Mouse (Mus musculus) intestine, postnatal 0 days (tissue): ENCODE results near the gene Slc7a11. TPM values are rescaled to one million over a fixed set of nuclear protein-coding genes. Genes with fewer than 3 reads are reported as not detected.

Experiments
- ATAC-seq: fragments of 200-750 bp; cut with Nextera tagmentation; 2 replicates; pipeline ENCODE4 v1.8.0; 2017; ENCODE audit warnings: mild to moderate bottlenecking, moderate TSS enrichment, moderate library complexity
- H3K27ac ChIP-seq: fragments of 300-500 bp; sonication (generic); 2 replicates; pipeline ENCODE4 v1.5.1; 2014; ENCODE audit warnings: mild to moderate bottlenecking, low read depth, low read length, moderate library complexity
- H3K27me3 ChIP-seq: fragments of 300-500 bp; sonication (generic); replicated peaks from 2 replicates; pipeline ENCODE4 v1.6.1; 2014; ENCODE audit warnings: low read length, mixed read lengths; ENCODE audit not compliant: control insufficient read depth, insufficient read depth
- H3K36me3 ChIP-seq: fragments of 300-500 bp; sonication (generic); 2 replicates; pipeline ENCODE4 v1.6.1; 2014; ENCODE audit warnings: mild to moderate bottlenecking, moderate library complexity; ENCODE audit not compliant: control insufficient read depth, insufficient read depth
- H3K4me1 ChIP-seq: fragments of 300-500 bp; sonication (generic); replicated peaks from 2 replicates; pipeline ENCODE4 v1.6.1; 2014; ENCODE audit warnings: antibody characterized with exemption, low read length, mixed read lengths; ENCODE audit not compliant: control insufficient read depth, insufficient read depth
- H3K4me2 ChIP-seq: fragments of 300-500 bp; sonication (generic); replicated peaks from 2 replicates; pipeline ENCODE4 v1.6.1; 2014; ENCODE audit warnings: low read depth, mild to moderate bottlenecking, moderate library complexity
- H3K4me3 ChIP-seq: fragments of 300-500 bp; sonication (generic); 2 replicates; pipeline ENCODE4 v1.5.1; 2014; ENCODE audit warnings: low read depth, low read length
- H3K9ac ChIP-seq: fragments of 300-500 bp; sonication (generic); 2 replicates; pipeline ENCODE4 v1.6.1; 2014; ENCODE audit warnings: mild to moderate bottlenecking, low read depth, low read length
- H3K9me3 ChIP-seq: fragments of 300-500 bp; sonication (generic); 2 replicates; pipeline ENCODE4 v1.6.1; 2016; ENCODE audit warnings: mixed run types; ENCODE audit not compliant: control insufficient read depth
- CTCF ChIP-seq: sonication (generic); IDR thresholded peaks from 2 replicates; pipeline ENCODE4 v1.5.1; 2016; ENCODE audit warnings: low read depth, mild to moderate bottlenecking, control low read depth, antibody characterized with exemption, moderate library complexity
- WGBS: fragments of 180-500 bp; shearing (Covaris S2); extraction: QIAGEN DNeasy Blood & Tissue Kit; methylation state at CpG from one replicate; pipeline ENCODE4 v1.1.7; 2014; 5-methylcytosine and 5-hydroxymethylcytosine counted together
- polyA plus RNA-seq: library from polyadenylated mRNA; unstranded; fragments of >200 nt; fragmentation: Nextera tagmentation; extraction: Ambion mirVana; gene quantifications from 2 replicates; pipeline ENCODE4 v1.2.1, GENCODE M21; 2015

Slc7a11 gene
- polyA plus RNA-seq, 1 experiment from 2014 or later = 0.13 TPM

DNA sequence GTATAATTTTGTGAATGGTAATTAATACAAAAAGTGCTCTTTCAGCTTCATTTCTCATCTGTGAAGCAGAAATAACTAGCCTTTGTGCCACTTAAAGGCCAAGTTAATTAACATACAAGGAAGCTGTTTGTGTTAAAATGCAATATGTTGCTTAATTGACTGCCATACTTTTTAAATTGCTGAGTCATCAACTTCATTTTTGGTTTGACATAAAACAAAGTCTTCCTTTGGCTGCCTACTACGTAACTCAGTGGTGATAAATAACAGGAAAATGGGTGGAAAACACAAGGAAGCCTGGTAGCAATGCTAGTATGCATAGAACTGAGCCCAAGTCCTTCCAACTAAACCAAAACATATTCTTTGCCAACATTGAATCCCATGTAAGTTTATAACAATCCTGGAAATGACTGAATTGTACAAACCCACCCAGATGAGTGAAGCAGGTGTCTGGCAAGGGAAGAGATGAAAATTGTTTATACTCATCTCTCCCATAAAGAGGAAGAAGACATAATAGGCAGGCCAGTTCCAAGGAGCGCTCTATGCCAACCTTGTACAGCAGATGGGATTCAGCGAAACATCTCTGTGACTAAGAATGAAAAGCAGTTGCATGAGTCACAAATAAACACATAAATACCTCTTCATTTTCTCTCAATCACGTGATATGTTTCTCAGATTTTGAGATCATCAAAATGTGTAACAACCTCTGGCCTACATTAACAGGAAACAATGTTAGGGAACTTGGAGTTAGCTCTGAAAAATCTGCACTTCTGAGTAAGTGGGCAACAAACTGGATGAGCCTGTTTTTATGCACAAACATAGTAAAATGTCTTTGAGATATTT, 459.8 kb downstream of the Slc7a11 start:
- no peaks in the 10 kb centered on the region for H3K4me1 ChIP-seq
- no peaks in the 10 kb centered on the region for H3K36me3 ChIP-seq
- no peak overlapping the region for H3K27ac ChIP-seq
- no peaks in the 10 kb centered on the region for H3K9me3 ChIP-seq
- H3K27me3 ChIP-seq = no peaks in the 10 kb centered on the region
- ATAC-seq = no peak
- no peak overlapping the region for H3K4me2 ChIP-seq
- 81% methylated on average over 4 of the region's 4 CpGs for WGBS
- H3K9ac ChIP-seq = no peak overlapping the region
- no peak overlapping the region for H3K4me3 ChIP-seq
- no peak for TF ChIP-seq CTCF

DNA sequence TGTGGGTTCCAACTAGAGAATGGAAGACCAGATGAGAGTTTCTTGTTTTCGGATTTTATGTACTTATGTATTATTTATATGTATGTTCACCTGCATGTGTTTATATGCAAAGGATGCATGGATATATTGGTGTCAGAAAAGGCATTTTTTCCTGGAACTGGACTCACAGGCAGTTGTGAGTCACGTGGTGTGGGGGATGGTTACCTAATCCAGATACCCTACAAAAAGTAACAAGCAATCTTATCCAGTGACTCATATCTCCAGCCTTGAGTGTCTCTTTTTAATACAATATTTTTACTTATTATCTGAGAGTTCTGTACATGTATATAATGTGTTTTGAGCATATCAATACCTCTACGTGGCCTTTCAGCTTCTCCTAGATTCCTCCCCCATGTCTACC, 469.4 kb downstream of the Slc7a11 start:
- H3K27me3 ChIP-seq = no peaks in the 10 kb centered on the region
- no peak for TF ChIP-seq CTCF
- no peak overlapping the region for H3K27ac ChIP-seq
- H3K4me1 ChIP-seq = no peaks in the 10 kb centered on the region
- no peak overlapping the region for H3K9ac ChIP-seq
- H3K4me2 ChIP-seq = no peak overlapping the region
- WGBS = 82% methylated on average over 3 of the region's 3 CpGs
- H3K9me3 ChIP-seq = no peaks in the 10 kb centered on the region
- no peak for ATAC-seq
- H3K36me3 ChIP-seq = no peaks in the 10 kb centered on the region
- no peak overlapping the region for H3K4me3 ChIP-seq

DNA sequence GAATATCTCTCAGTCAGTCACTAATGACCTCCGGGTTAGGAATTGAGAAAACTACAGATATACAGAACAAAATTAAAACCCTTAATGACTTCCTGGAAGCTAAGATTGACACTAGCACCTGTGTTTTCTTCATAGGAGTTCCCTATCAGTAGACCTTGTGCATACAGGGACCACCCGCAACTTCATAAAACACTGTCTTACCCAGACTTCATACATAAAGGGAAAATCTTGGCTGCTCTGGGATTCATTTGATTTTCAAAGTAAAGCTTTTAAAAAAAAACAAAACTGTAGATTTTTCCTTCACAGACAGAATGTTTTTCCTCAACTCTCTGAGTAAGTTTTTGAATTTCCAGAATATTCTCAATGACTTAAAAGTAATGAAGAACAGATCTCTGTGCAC, 477.8 kb downstream of the Slc7a11 start:
- Histone ChIP-seq H3K4me2 (no peak overlapping the region), H3K36me3 (no peaks in the 10 kb centered on the region), H3K9me3 (no peaks in the 10 kb centered on the region), H3K27me3 (no peaks in the 10 kb centered on the region), H3K4me3 (no peak overlapping the region), H3K9ac (no peak overlapping the region), H3K4me1 (no peaks in the 10 kb centered on the region), H3K27ac (no peak overlapping the region)
- no peak for TF ChIP-seq CTCF
- WGBS = 75% methylated on average over 2 of the region's 2 CpGs
- ATAC-seq = no peak

DNA sequence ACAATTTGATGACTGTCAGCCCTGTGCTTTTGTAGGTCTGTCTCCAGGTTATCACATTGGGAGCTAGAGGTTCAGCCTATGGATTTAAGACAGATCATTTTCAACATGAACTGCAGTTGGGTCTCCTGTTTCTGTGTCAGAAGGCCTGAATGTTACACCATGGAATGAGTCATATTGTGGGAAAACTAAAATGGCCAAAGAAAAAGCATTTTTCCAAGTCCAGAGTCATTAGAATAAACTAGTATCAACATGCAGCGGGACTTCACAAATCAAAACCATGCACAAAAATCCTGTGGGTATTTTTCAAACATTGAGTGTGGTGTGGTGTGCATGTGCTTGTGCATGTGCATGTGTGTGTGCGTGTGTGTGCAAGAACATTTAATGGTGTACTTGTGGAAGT, 482.8 kb downstream of the Slc7a11 start:
- H3K4me1 ChIP-seq = no peaks in the 10 kb centered on the region
- H3K36me3 ChIP-seq = no peaks in the 10 kb centered on the region
- H3K4me2 ChIP-seq = no peak overlapping the region
- TF ChIP-seq CTCF = no peak
- no peak overlapping the region for H3K27ac ChIP-seq
- H3K4me3 ChIP-seq = no peak overlapping the region
- ATAC-seq = no peak
- H3K9ac ChIP-seq = no peak overlapping the region
- WGBS = 92% methylated on average over 2 of the region's 2 CpGs
- no peaks in the 10 kb centered on the region for H3K9me3 ChIP-seq
- H3K27me3 ChIP-seq = no peaks in the 10 kb centered on the region

DNA sequence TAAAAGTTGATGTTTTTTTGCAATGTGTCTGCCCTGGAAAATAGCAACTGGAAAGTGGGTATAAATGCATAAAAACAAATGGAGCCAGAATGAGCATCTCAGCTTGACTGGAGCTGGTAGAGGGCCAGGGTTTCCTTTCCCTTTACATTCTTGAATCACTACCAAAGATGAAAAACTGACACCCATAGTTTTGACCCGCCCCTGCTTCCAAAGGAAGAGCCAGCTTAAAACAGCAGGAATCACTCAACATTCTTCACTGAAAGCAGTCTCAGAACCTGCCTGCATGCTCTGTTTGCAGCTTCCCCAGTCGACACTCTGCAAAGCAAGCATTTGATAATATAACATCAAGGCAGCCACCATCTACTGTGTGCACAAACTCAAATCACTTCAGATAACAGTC, 496.6 kb downstream of the Slc7a11 start:
- ATAC-seq = no peak
- Histone ChIP-seq H3K4me2 (no peak overlapping the region), H3K36me3 (no peaks in the 10 kb centered on the region), H3K9me3 (no peaks in the 10 kb centered on the region), H3K27ac (no peak overlapping the region), H3K9ac (no peak overlapping the region), H3K4me3 (no peak overlapping the region), H3K4me1 (no peaks in the 10 kb centered on the region), H3K27me3 (no peaks in the 10 kb centered on the region)
- no peak for TF ChIP-seq CTCF
- 18% methylated on average over 2 of the region's 2 CpGs for WGBS

DNA sequence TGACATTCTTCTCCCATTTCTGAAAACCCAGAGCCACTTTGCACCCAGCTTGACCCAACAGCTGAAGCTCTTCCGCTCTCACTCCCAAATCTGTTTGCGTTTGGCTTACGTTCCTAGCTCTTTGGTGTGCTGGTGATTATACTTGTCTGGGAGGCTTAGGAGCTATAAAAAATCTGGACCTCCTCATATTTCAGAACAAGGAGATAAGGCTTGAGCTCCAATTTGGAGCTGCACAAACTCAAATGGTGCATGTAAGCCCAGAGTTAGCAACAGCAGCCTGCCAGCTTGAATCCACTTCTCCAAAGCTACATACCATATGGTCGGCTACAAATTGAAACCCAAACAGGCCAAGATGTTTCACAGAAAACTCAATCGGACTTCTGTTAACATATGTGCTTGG, 498.6 kb downstream of the Slc7a11 start:
- Histone ChIP-seq H3K27ac (no peak overlapping the region), H3K4me1 (no peaks in the 10 kb centered on the region), H3K9me3 (no peaks in the 10 kb centered on the region), H3K9ac (no peak overlapping the region), H3K27me3 (no peaks in the 10 kb centered on the region), H3K36me3 (no peaks in the 10 kb centered on the region), H3K4me3 (no peak overlapping the region), H3K4me2 (no peak overlapping the region)
- 47% methylated on average over 5 of the region's 5 CpGs for WGBS
- no peak for ATAC-seq
- no peak for TF ChIP-seq CTCF

DNA sequence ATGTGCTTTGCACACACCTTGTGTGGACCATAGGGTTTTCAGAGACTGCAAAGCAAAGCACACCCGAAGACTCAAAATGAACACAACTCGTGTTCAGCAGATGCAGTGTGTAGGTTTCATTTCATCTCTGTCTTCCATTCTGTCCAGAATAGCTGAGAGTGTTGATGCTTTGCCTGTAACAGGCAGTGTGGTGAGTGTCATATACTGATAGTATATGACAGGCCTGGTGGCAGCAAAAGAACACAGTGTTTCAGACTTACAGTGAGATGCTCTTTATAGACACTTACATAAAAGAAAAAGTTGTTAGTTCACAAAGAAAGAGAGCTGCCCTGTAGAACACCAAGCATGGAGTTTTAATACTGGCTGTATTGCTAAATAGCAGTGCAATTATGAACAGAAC, 505.8 kb downstream of the Slc7a11 start:
- Histone ChIP-seq H3K4me2 (no peak overlapping the region), H3K36me3 (no peaks in the 10 kb centered on the region), H3K27ac (no peak overlapping the region), H3K9ac (no peak overlapping the region), H3K4me1 (no peaks in the 10 kb centered on the region), H3K27me3 (no peaks in the 10 kb centered on the region), H3K4me3 (no peak overlapping the region), H3K9me3 (no peaks in the 10 kb centered on the region)
- ATAC-seq = no peak
- TF ChIP-seq CTCF = no peak
- WGBS = 79% methylated on average over 2 of the region's 2 CpGs
